Comparison of ENCODE assay signal across 8 mouse cellular contexts in genomic region chr19:7340371-7340779, GRCm38 (mm10). TPM values are rescaled to one million over a fixed set of nuclear protein-coding genes. Genes with fewer than 3 reads are reported as not detected.
A peak's percentile ranks its signal among the peaks of the same experiment; 100 is the strongest.
DNase-seq lines count a peak whose midpoint lies in the region; ATAC-seq and TF ChIP-seq lines count a peak whose summit lies in the region.

No protein-coding gene starts in this region.

- peak overlapping the region; percentile 80 for H3K4me3 ChIP-seq in G1E (ENCODE audit: low read depth, low read length)
- peak overlapping the region; percentile 78 for H3K4me3 ChIP-seq in embryonic facial prominence, embryonic 13.5 days
- peak overlapping the region; percentile 95 for H3K4me3 ChIP-seq in heart, postnatal 0 days (ENCODE audit: low read depth, low read length)
- H3K4me3 ChIP-seq in stomach, embryonic 15.5 days (replicated peaks) = peak overlapping the region; percentile 89

- 2% methylated on average over 15 of the region's 15 CpGs for WGBS in embryonic facial prominence, embryonic 13.5 days
- WGBS in heart, postnatal 0 days = 2% methylated on average over 15 of the region's 15 CpGs
- 2% methylated on average over 15 of the region's 15 CpGs for WGBS in stomach, embryonic 15.5 days

- peak overlapping the region; percentile 96 for H3K9ac ChIP-seq in embryonic facial prominence, embryonic 13.5 days
- H3K9ac ChIP-seq in heart, postnatal 0 days (replicated peaks; ENCODE audit: low read depth, low read length) = peak overlapping the region; percentile 98
- H3K9ac ChIP-seq in stomach, embryonic 15.5 days = peak overlapping the region; percentile 97

- peaks cover 57% of the 10 kb centered on the region for H3K4me1 ChIP-seq in G1E (ENCODE audit: insufficient read depth, low read depth, low read length)
- H3K4me1 ChIP-seq in embryonic facial prominence, embryonic 13.5 days = peaks cover 36% of the 10 kb centered on the region
- H3K4me1 ChIP-seq in heart, postnatal 0 days (ENCODE audit: control insufficient read depth, insufficient read depth) = peaks cover 53% of the 10 kb centered on the region
- peaks cover 36% of the 10 kb centered on the region for H3K4me1 ChIP-seq in stomach, embryonic 15.5 days

- H3K4me2 ChIP-seq in embryonic facial prominence, embryonic 13.5 days = peak overlapping the region; percentile 95
- H3K4me2 ChIP-seq in heart, postnatal 0 days (ENCODE audit: low read depth, low read length) = peak overlapping the region; percentile 89
- H3K4me2 ChIP-seq in stomach, embryonic 15.5 days = peak overlapping the region; percentile 74

- H3K27ac ChIP-seq in embryonic facial prominence, embryonic 13.5 days = peak overlapping the region; percentile 88
- H3K27ac ChIP-seq in heart, postnatal 0 days (ENCODE audit: low read depth) = peak overlapping the region; percentile 90
- peak overlapping the region; percentile 90 for H3K27ac ChIP-seq in stomach, embryonic 15.5 days

- no peak for ATAC-seq in G1E (ENCODE audit: extremely low read depth, insufficient number of reproducible peaks, low FRiP score, poor library complexity, severe bottlenecking)
- ATAC-seq in embryonic facial prominence, embryonic 13.5 days (ENCODE audit: insufficient number of reproducible peaks, insufficient read depth, low FRiP score, low TSS enrichment, low read depth) = no peak
- no peak for ATAC-seq in heart, postnatal 0 days (ENCODE audit: insufficient read depth, low read depth)
- ATAC-seq in stomach, embryonic 15.5 days (ENCODE audit: insufficient read depth, low FRiP score, low read depth) = no peak

- H3K36me3 ChIP-seq in G1E (replicated peaks) = peaks cover 47% of the 10 kb centered on the region
- peaks cover 3% of the 10 kb centered on the region for H3K36me3 ChIP-seq in embryonic facial prominence, embryonic 13.5 days
- H3K36me3 ChIP-seq in heart, postnatal 0 days (replicated peaks; ENCODE audit: control insufficient read depth, insufficient read depth, low read length) = 0 out of 2 replicates have a peak, but pooled peaks cover 4% of the 10 kb centered on the region
- H3K36me3 ChIP-seq in stomach, embryonic 15.5 days = no peaks in the 10 kb centered on the region

- no peaks in the 10 kb centered on the region for H3K9me3 ChIP-seq in G1E (replicated peaks)
- no peaks in the 10 kb centered on the region for H3K9me3 ChIP-seq in embryonic facial prominence, embryonic 13.5 days
- H3K9me3 ChIP-seq in heart, postnatal 0 days (replicated peaks; ENCODE audit: control insufficient read depth, low read length) = no peaks in the 10 kb centered on the region
- no peaks in the 10 kb centered on the region for H3K9me3 ChIP-seq in stomach, embryonic 15.5 days

- no peak for TF ChIP-seq EP300 in heart, postnatal 0 days (IDR thresholded peaks at IDR 0.05; ENCODE audit: low read depth)

- no peaks in the 10 kb centered on the region for H3K27me3 ChIP-seq in G1E (ENCODE audit: insufficient read depth, low read length)
- H3K27me3 ChIP-seq in embryonic facial prominence, embryonic 13.5 days = no peaks in the 10 kb centered on the region
- no peaks in the 10 kb centered on the region for H3K27me3 ChIP-seq in heart, postnatal 0 days (ENCODE audit: control insufficient read depth, insufficient read depth, low read length)
- no peaks in the 10 kb centered on the region for H3K27me3 ChIP-seq in stomach, embryonic 15.5 days (replicated peaks)

- DNase-seq in cerebellum, adult 11 months = peak; percentile 29
- no peak for DNase-seq in cerebellum, postnatal 4 days (ENCODE audit: low spot score in 2 of 2)
- DNase-seq in G1E (ENCODE audit: low spot score) = no peak
- peak; percentile 28 for DNase-seq in heart, postnatal 0 days (ENCODE audit: low spot score)
- DNase-seq in layer of hippocampus, postnatal 36 days = peak; percentile 27 to 39
- DNase-seq in lung, postnatal 14 days = peak; percentile 15

- no peak for TF ChIP-seq CTCF in G1E (IDR thresholded peaks at IDR 0.05; ENCODE audit: low read depth, low read length)
- TF ChIP-seq CTCF in heart, postnatal 0 days (IDR thresholded peaks at IDR 0.05; ENCODE audit: low read depth) = no peak

RNA-seq across cellular contexts. Expression of gene Mark2, which starts 1.3 kb away (rescaled TPM):
- 170 and 182 TPM in 2 replicates for total RNA-seq in G1E (2014; fragmentation: Nextera tagmentation)
- 18.4 and 22.0 TPM in 2 replicates for total RNA-seq in G1E (2017)
- 297 and 319 TPM in 2 replicates for polyA plus RNA-seq in G1E (2012)
- polyA plus RNA-seq in embryonic facial prominence, embryonic 13.5 days (2015; fragmentation: Nextera tagmentation; extraction: Ambion mirVana) = 42.8 and 47.2 TPM in 2 replicates
- total RNA-seq in heart, postnatal 0 days (2014; rRNA removed; ENCODE audit: low replicate concordance) = 33.6 and 35.2 TPM in 2 replicates
- 17.8 and 19.3 TPM in 2 replicates for polyA plus RNA-seq in heart, postnatal 0 days (2015; fragmentation: Nextera tagmentation; extraction: Ambion mirVana)
- total RNA-seq in layer of hippocampus, postnatal 36 days (2021) = 100 to 1,000 TPM; 111 to 118 TPM
- polyA plus RNA-seq in stomach, embryonic 15.5 days (2015; fragmentation: Nextera tagmentation; extraction: Ambion mirVana) = 55.7 and 57.7 TPM in 2 replicates

RNA-seq across cellular contexts. Expression of gene Spindoc, which starts 42.4 kb away (rescaled TPM):
- total RNA-seq in G1E (2014; fragmentation: Nextera tagmentation) (13.3 and 18.1 TPM in 2 replicates), G1E (2017) (8.0 and 8.2 TPM in 2 replicates)
- 31.8 and 34.2 TPM in 2 replicates for polyA plus RNA-seq in G1E (2012)
- polyA plus RNA-seq in embryonic facial prominence, embryonic 13.5 days (2015; fragmentation: Nextera tagmentation; extraction: Ambion mirVana) = 30.8 and 42.4 TPM in 2 replicates
- total RNA-seq in heart, postnatal 0 days (2014; rRNA removed; ENCODE audit: low replicate concordance) = 22.0 and 38.7 TPM in 2 replicates
- 11.7 and 13.7 TPM in 2 replicates for polyA plus RNA-seq in heart, postnatal 0 days (2015; fragmentation: Nextera tagmentation; extraction: Ambion mirVana)
- 10 to 100 TPM; 31.8 to 36.9 TPM for total RNA-seq in layer of hippocampus, postnatal 36 days (2021)
- polyA plus RNA-seq in stomach, embryonic 15.5 days (2015; fragmentation: Nextera tagmentation; extraction: Ambion mirVana) = 22.5 and 22.8 TPM in 2 replicates

Comparison
In these comparisons a context has a peak if more than half of its experiments do, and no peak if none do; other contexts are left out.
1. DNase-seq: peak in cerebellum, adult 11 months (single experiment), heart, postnatal 0 days (single experiment), layer of hippocampus, postnatal 36 days (2 of 2) and lung, postnatal 14 days (single experiment); none in cerebellum, postnatal 4 days (0 of 2) and G1E (single experiment).
2. Peak in every context shown above with its lines, with median percentiles within 50 percentile points of each other: H3K4me3 ChIP-seq, H3K27ac ChIP-seq, H3K4me2 ChIP-seq and H3K9ac ChIP-seq.